ENCODE assay signal across 8 mouse cellular contexts in the genomic region with DNA sequence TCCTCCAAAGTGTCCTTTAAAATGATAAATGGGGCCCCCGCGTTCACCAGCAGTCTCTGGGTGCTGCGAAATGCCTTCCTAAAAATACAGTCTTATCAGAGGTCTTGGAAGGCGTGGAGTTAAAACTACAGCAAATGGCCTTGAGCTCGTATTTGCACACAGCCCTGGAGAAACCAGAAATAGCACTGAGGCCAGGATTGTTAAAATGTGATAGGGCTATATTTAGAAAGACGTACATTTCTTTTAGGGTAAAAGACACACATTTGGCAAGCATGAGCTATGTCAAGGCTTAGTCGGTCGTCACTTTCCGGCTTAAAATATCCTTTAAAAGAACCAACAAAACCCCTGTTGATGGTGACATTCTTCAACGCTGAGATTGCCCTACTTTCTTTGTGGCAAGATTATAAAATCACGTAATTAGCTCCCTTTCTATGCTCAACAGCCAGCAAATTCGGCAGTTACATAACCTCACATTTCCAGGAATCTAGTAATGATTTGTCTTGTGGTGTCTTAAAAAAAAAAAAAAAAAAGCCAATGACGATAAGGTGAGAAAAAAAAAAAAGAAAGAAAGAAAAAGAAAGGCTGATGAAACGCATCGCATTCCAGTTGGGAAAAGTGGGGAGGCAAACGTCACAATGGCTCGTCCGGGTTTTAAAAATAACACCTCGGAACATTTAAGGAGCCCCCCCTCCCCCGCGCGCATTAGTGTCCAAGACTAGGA. TPM values are rescaled to one million over a fixed set of nuclear protein-coding genes. Genes with fewer than 3 reads are reported as not detected.
A peak's percentile ranks its signal among the peaks of the same experiment; 100 is the strongest.
DNase-seq lines count a peak whose midpoint lies in the region; ATAC-seq and TF ChIP-seq lines count a peak whose summit lies in the region.

No protein-coding gene starts in this region.

- peaks cover 53% of the 10 kb centered on the region for H3K79me2 ChIP-seq in myocyte (ENCODE audit: control insufficient read depth, insufficient read depth)

- WGBS in lung, embryonic 14.5 days = 1% methylated on average over 22 of the region's 22 CpGs
- WGBS in heart, embryonic 14.5 days = under 1% methylated on average over 22 of the region's 22 CpGs
- WGBS in limb, embryonic 10.5 days = under 1% methylated on average over 22 of the region's 22 CpGs

- H3K4me2 ChIP-seq in lung, embryonic 14.5 days = peak overlapping the region; percentile 87
- peak overlapping the region; percentile 99 for H3K4me2 ChIP-seq in heart, embryonic 14.5 days (ENCODE audit: low read length)
- H3K4me2 ChIP-seq in myocyte (ENCODE audit: low read depth) = peak overlapping the region; percentile 95

- peak overlapping the region; percentile 73 for H3ac ChIP-seq in myocyte (ENCODE audit: control insufficient read depth, insufficient read length)

- peak overlapping the region; percentile 89 for H3K4me3 ChIP-seq in lung, embryonic 14.5 days (ENCODE audit: low read depth, low read length)
- peak overlapping the region; percentile 66 to 98 for H3K4me3 ChIP-seq in heart, embryonic 14.5 days (ENCODE audit: control insufficient read depth in 1 of 2, insufficient read depth in 1 of 2, low read depth in 1 of 2, low read length in 2 of 2)
- H3K4me3 ChIP-seq in limb, embryonic 10.5 days = peak overlapping the region; percentile 88
- H3K4me3 ChIP-seq in myocyte = peak overlapping the region; percentile 95

- no peaks in the 10 kb centered on the region for H3K36me3 ChIP-seq in lung, embryonic 14.5 days (ENCODE audit: insufficient read depth)
- H3K36me3 ChIP-seq in heart, embryonic 14.5 days (ENCODE audit: control insufficient read depth, insufficient read depth, low read length) = no peaks in the 10 kb centered on the region
- no peaks in the 10 kb centered on the region for H3K36me3 ChIP-seq in limb, embryonic 10.5 days
- H3K36me3 ChIP-seq in myocyte (ENCODE audit: control insufficient read depth, insufficient read depth) = peaks cover 9% of the 10 kb centered on the region

- TF ChIP-seq CTCF in lung, embryonic 14.5 days (IDR thresholded peaks at IDR 0.05; ENCODE audit: low read depth) = no peak

- DNase-seq in lung, embryonic 14.5 days = peak; percentile 68
- DNase-seq in lung, postnatal 4 days = no peak
- peak; percentile 40 for DNase-seq in embryo, embryonic 9.5 days (ENCODE audit: extremely low spot score)
- DNase-seq in limb, embryonic 10.5 days (ENCODE audit: low spot score) = peak; percentile 45
- DNase-seq in testis, postnatal 14 days (ENCODE audit: low spot score) = no peak
- no peak for DNase-seq in urinary bladder, postnatal 14 days (ENCODE audit: low spot score)

- no peaks in the 10 kb centered on the region for H3K9me3 ChIP-seq in lung, embryonic 14.5 days (ENCODE audit: low read depth, low read length)
- H3K9me3 ChIP-seq in heart, embryonic 14.5 days (ENCODE audit: control insufficient read depth, low read length) = no peaks in the 10 kb centered on the region
- H3K9me3 ChIP-seq in limb, embryonic 10.5 days (replicated peaks) = no peaks in the 10 kb centered on the region

- H3K4me1 ChIP-seq in lung, embryonic 14.5 days (ENCODE audit: insufficient read depth) = peaks cover 10% of the 10 kb centered on the region
- H3K4me1 ChIP-seq in heart, embryonic 14.5 days (ENCODE audit: control insufficient read depth in 2 of 2, insufficient read depth in 2 of 2, low read length in 2 of 2) = peaks cover 15 to 39% of the 10 kb centered on the region in 2 experiments
- H3K4me1 ChIP-seq in limb, embryonic 10.5 days = peaks cover 66% of the 10 kb centered on the region

- H3K27me3 ChIP-seq in lung, embryonic 14.5 days (ENCODE audit: insufficient read depth, low read length) = 0 out of 2 replicates have a peak, but pooled peaks cover 5% of the 10 kb centered on the region
- no peaks in the 10 kb centered on the region for H3K27me3 ChIP-seq in heart, embryonic 14.5 days (ENCODE audit: control insufficient read depth, insufficient read depth, low read length)
- H3K27me3 ChIP-seq in limb, embryonic 10.5 days (ENCODE audit: low read depth, poor library complexity, severe bottlenecking) = no peaks in the 10 kb centered on the region
- H3K27me3 ChIP-seq in myocyte (ENCODE audit: control insufficient read depth, insufficient read depth, insufficient read length) = no peaks in the 10 kb centered on the region

- H3K9ac ChIP-seq in lung, embryonic 14.5 days = peak overlapping the region; percentile 90
- H3K9ac ChIP-seq in heart, embryonic 14.5 days (ENCODE audit: low read length) = peak overlapping the region; percentile 97

- peak overlapping the region; percentile 92 for H3K27ac ChIP-seq in lung, embryonic 14.5 days (ENCODE audit: low read depth)
- H3K27ac ChIP-seq in heart, embryonic 14.5 days (replicated peaks in 1 of 2; ENCODE audit: control insufficient read depth in 1 of 2, insufficient read depth in 1 of 2, low read depth in 2 of 2, low read length in 2 of 2) = peak overlapping the region; percentile 87 to 98
- peak overlapping the region; percentile 97 for H3K27ac ChIP-seq in limb, embryonic 10.5 days

- TF ChIP-seq POLR2A in myocyte (IDR thresholded peaks at IDR 0.05; ENCODE audit: insufficient read length, low read depth) = no peak

- no peak for ATAC-seq in lung, embryonic 14.5 days (ENCODE audit: insufficient read depth)
- no peak for ATAC-seq in heart, embryonic 14.5 days (ENCODE audit: insufficient number of reproducible peaks, insufficient read depth, low FRiP score, low read depth)

TF ChIP-seq in myocyte, 11 proteins besides CTCF, POLR2A, EP300 and RAD21:
- TF ChIP-seq CEBPB (IDR thresholded peaks at IDR 0.05; ENCODE audit: insufficient read depth, poor library complexity, severe bottlenecking) (0 out of 2 replicates have a peak, but pooled peaks have one; percentile 9), SRF (IDR thresholded peaks at IDR 0.05; ENCODE audit: control insufficient read depth, insufficient read length, low read depth) (no peak), MYOD1 (IDR thresholded peaks at IDR 0.05; ENCODE audit: control insufficient read depth in 1 of 3, insufficient read length in 2 of 3, low read depth in 2 of 3) (no peak), MAX (IDR thresholded peaks at IDR 0.05; ENCODE audit: low read depth) (no peak), TCF3 (IDR thresholded peaks at IDR 0.05; ENCODE audit: insufficient read length, low read depth) (no peak), POLR2AphosphoS2 (IDR thresholded peaks at IDR 0.05; ENCODE audit: insufficient read length, low read depth) (no peak), USF1 (IDR thresholded peaks at IDR 0.05; ENCODE audit: low read depth) (no peak)

RNA-seq across cellular contexts. Expression of a gene that starts 1.4 kb away (rescaled TPM):
- polyA plus RNA-seq in lung, embryonic 14.5 days (2014; fragmentation: Nextera tagmentation; extraction: Ambion mirVana) = 18.5 and 20.0 TPM in 2 replicates
- 41.0 and 41.2 TPM in 2 replicates for polyA plus RNA-seq in heart, embryonic 14.5 days (2014; fragmentation: Nextera tagmentation; extraction: Ambion mirVana)
- 34.9 and 43.0 TPM in 2 replicates for polyA plus RNA-seq in limb, embryonic 10.5 days (2016; fragmentation: Nextera tagmentation; extraction: Ambion mirVana)
- 60.6 TPM for polyA plus RNA-seq in myocyte (2012; fragmentation: generic; extraction: Trizol)

RNA-seq across cellular contexts. Expression of a gene that starts 50.0 kb away (rescaled TPM):
- polyA plus RNA-seq in lung, embryonic 14.5 days (2014; fragmentation: Nextera tagmentation; extraction: Ambion mirVana) = 32.3 and 34.8 TPM in 2 replicates
- 56.1 and 56.4 TPM in 2 replicates for polyA plus RNA-seq in heart, embryonic 14.5 days (2014; fragmentation: Nextera tagmentation; extraction: Ambion mirVana)
- 34.2 and 35.0 TPM in 2 replicates for polyA plus RNA-seq in limb, embryonic 10.5 days (2016; fragmentation: Nextera tagmentation; extraction: Ambion mirVana)
- polyA plus RNA-seq in myocyte (2012; fragmentation: generic; extraction: Trizol) = 17.4 TPM

Comparison
In these comparisons a context has a peak if more than half of its experiments do, and no peak if none do; other contexts are left out.
1. DNase-seq: peak in lung, embryonic 14.5 days (single experiment), embryo, embryonic 9.5 days (single experiment) and limb, embryonic 10.5 days (single experiment); none in lung, postnatal 4 days (0 of 2), testis, postnatal 14 days (single experiment) and urinary bladder, postnatal 14 days (single experiment).
2. Peak in every context shown above with its lines, with median percentiles within 50 percentile points of each other: H3K27ac ChIP-seq, H3K4me2 ChIP-seq and H3K4me3 ChIP-seq.